Mouse (Mus musculus) ES-Bruce4 (cell line): ENCODE data around the gene Vmn1r13.

Experiments
- CTCF ChIP-seq: IDR thresholded peaks from one replicate; pipeline ENCODE4 v1.8.1; 2011; ENCODE audit warnings: low read depth, low read length
- POLR2A ChIP-seq: IDR thresholded peaks from one replicate; pipeline ENCODE4 v1.8.1; 2011; ENCODE audit warnings: low read length; ENCODE audit not compliant: insufficient read depth

- no peak for TF ChIP-seq CTCF
- TF ChIP-seq POLR2A, result no peak
These were observed 57.9 kb downstream of the Vmn1r13 start for GRCm38 (mm10) chr6:57260990-57261389.
